Mouse (Mus musculus) testis, adult 2 months (tissue): Measurements from ENCODE around the gene Mab21l1. TPM values are rescaled to one million over a fixed set of nuclear protein-coding genes. Genes with fewer than 3 reads are reported as not detected.

Experiments
- H3K27ac ChIP-seq: fragments of 200-500 bp; 2 replicates; pipeline ENCODE4 v1.5.1; 2012; ENCODE audit warnings: low read depth, low read length; ENCODE audit not compliant: control insufficient read depth, insufficient read depth
- H3K27me3 ChIP-seq: fragments of 200-500 bp; 2 replicates; pipeline ENCODE4 v1.6.1; 2012; ENCODE audit warnings: mild to moderate bottlenecking, low read length, moderate library complexity; ENCODE audit not compliant: control insufficient read depth, insufficient read depth
- H3K36me3 ChIP-seq: fragments of 200-500 bp; 2 replicates; pipeline ENCODE4 v1.6.1; 2012; ENCODE audit warnings: mild to moderate bottlenecking, low read length; ENCODE audit not compliant: control insufficient read depth, insufficient read depth
- H3K4me1 ChIP-seq: fragments of 200-500 bp; 2 replicates; pipeline ENCODE4 v1.6.1; 2012; ENCODE audit warnings: low read length; ENCODE audit not compliant: control insufficient read depth, insufficient read depth
- H3K4me3 ChIP-seq: fragments of 200-500 bp; 2 replicates; pipeline ENCODE4 v1.5.1; 2012; ENCODE audit warnings: low read depth, mild to moderate bottlenecking, low read length, moderate library complexity, mixed read lengths; ENCODE audit not compliant: control insufficient read depth
- CTCF ChIP-seq: fragments of 200-500 bp; IDR thresholded peaks from 2 replicates; pipeline ENCODE4 v1.5.1; 2012; ENCODE audit warnings: low read depth, mild to moderate bottlenecking, inconsistent platforms, low read length, moderate library complexity; ENCODE audit not compliant: control insufficient read depth, insufficient read depth, insufficient replicate concordance
- POLR2A ChIP-seq: fragments of 200-500 bp; IDR thresholded peaks from 2 replicates; pipeline ENCODE4 v1.6.1; 2012; ENCODE audit warnings: low read depth, mild to moderate bottlenecking, inconsistent platforms, low read length, moderate library complexity; ENCODE audit not compliant: control insufficient read depth
- polyA plus RNA-seq: library from polyadenylated mRNA; depleted of rRNA; stranded (reverse); fragments of >200 nt; gene quantifications from 2 replicates; pipeline ENCODE4 v1.2.3, GENCODE M21; 2012

Mab21l1 gene
- polyA plus RNA-seq, 1 experiment = not detected

GRCm38 (mm10) chr3:55768654-55769053 lies 13.7 kb upstream of the Mab21l1 start:
- TF ChIP-seq CTCF (no peak), POLR2A (no peak)
- H3K36me3 ChIP-seq = no peaks in the 10 kb centered on the region
- no peak overlapping the region for H3K27ac ChIP-seq
- H3K4me1 ChIP-seq = no peaks in the 10 kb centered on the region
- no peak overlapping the region for H3K4me3 ChIP-seq
- H3K27me3 ChIP-seq = no peaks in the 10 kb centered on the region

- TF ChIP-seq POLR2A (no peak), CTCF (no peak)
- Histone ChIP-seq H3K4me3 (no peak overlapping the region), H3K36me3 (no peaks in the 10 kb centered on the region), H3K27me3 (no peaks in the 10 kb centered on the region), H3K4me1 (no peaks in the 10 kb centered on the region), H3K27ac (no peak overlapping the region)
Observed at GRCm38 (mm10) chr3:55769308-55769707, 13.0 kb upstream of the Mab21l1 start.

GRCm38 (mm10) chr3:55774203-55774602 lies 8.1 kb upstream of the Mab21l1 start:
- no peaks in the 10 kb centered on the region for H3K4me1 ChIP-seq
- TF ChIP-seq CTCF = no peak
- TF ChIP-seq POLR2A = no peak
- no peak overlapping the region for H3K4me3 ChIP-seq
- H3K36me3 ChIP-seq = no peaks in the 10 kb centered on the region
- no peak overlapping the region for H3K27ac ChIP-seq
- H3K27me3 ChIP-seq = no peaks in the 10 kb centered on the region

- Histone ChIP-seq H3K27me3 (no peaks in the 10 kb centered on the region), H3K4me3 (no peak overlapping the region), H3K4me1 (peaks cover 3% of the 10 kb centered on the region), H3K27ac (no peak overlapping the region), H3K36me3 (no peaks in the 10 kb centered on the region)
- TF ChIP-seq CTCF (no peak), POLR2A (no peak)
Observed at GRCm38 (mm10) chr3:55775245-55775644, 7.1 kb upstream of the Mab21l1 start.

- no peak for TF ChIP-seq POLR2A
- no peak for TF ChIP-seq CTCF
- Histone ChIP-seq H3K4me1 (peaks cover 8% of the 10 kb centered on the region), H3K27ac (no peak overlapping the region), H3K4me3 (no peak overlapping the region), H3K27me3 (no peaks in the 10 kb centered on the region), H3K36me3 (no peaks in the 10 kb centered on the region)
Observed at GRCm38 (mm10) chr3:55775753-55776152, 6.6 kb upstream of the Mab21l1 start.

GRCm38 (mm10) chr3:55777501-55777900 lies 4.8 kb upstream of the Mab21l1 start:
- TF ChIP-seq CTCF (no peak), POLR2A (no peak)

GRCm38 (mm10) chr3:55778764-55779730 lies 3.3 kb upstream of the Mab21l1 start:
- Histone ChIP-seq H3K27me3 (no peaks in the 10 kb centered on the region), H3K27ac (no peak overlapping the region), H3K36me3 (no peaks in the 10 kb centered on the region), H3K4me3 (no peak overlapping the region), H3K4me1 (peaks cover 10% of the 10 kb centered on the region)
- no peak for TF ChIP-seq CTCF
- no peak for TF ChIP-seq POLR2A

More at GRCm38 (mm10) chr3:55777501-55777900, 4.8 kb upstream of the Mab21l1 start:
- Histone ChIP-seq H3K27ac (no peak overlapping the region), H3K27me3 (no peaks in the 10 kb centered on the region), H3K4me3 (no peak overlapping the region), H3K36me3 (no peaks in the 10 kb centered on the region), H3K4me1 (peaks cover 10% of the 10 kb centered on the region)

GRCm38 (mm10) chr3:55780120-55781070 lies 1.9 kb upstream of the Mab21l1 start:
- no peak overlapping the region for H3K27ac ChIP-seq
- peak overlapping the region; percentile 66 for H3K4me3 ChIP-seq
- TF ChIP-seq POLR2A (no peak), CTCF (no peak)
- no peaks in the 10 kb centered on the region for H3K36me3 ChIP-seq
- H3K4me1 ChIP-seq = peaks cover 10% of the 10 kb centered on the region
- H3K27me3 ChIP-seq = no peaks in the 10 kb centered on the region
